Mouse (Mus musculus) CH12.LX (cell line): ENCODE data around the gene Map2k6.

Experiments used
- CTCF ChIP-seq, 2 experiments: IDR thresholded peaks in 1 of 2; conservative IDR thresholded peaks in 1 of 2; 2 replicates each; pipeline ENCODE4 v1.5.1; 2011 to 2012; ENCODE audit warnings: low read depth in 2 of 2, low read length in 2 of 2, improper control_type of control experiment in 1 of 2, inconsistent platforms in 1 of 2, mild to moderate bottlenecking in 1 of 2, moderate library complexity in 1 of 2
- HCFC1 ChIP-seq: IDR thresholded peaks from 2 replicates; pipeline ENCODE4 v1.6.1; 2012; ENCODE audit warnings: low read depth, mild to moderate bottlenecking, inconsistent platforms, low read length, improper control_type of control experiment
- MAZ ChIP-seq: IDR thresholded peaks from 2 replicates; pipeline ENCODE4 v1.6.1; 2012; ENCODE audit warnings: low read depth, mild to moderate bottlenecking, inconsistent platforms, low read length, improper control_type of control experiment, moderate library complexity
- PAX5 ChIP-seq: IDR thresholded peaks from 2 replicates; pipeline ENCODE4 v1.6.1; 2012; ENCODE audit warnings: low read length, inconsistent platforms, mixed read lengths
- POLR2A ChIP-seq: IDR thresholded peaks from 2 replicates; pipeline ENCODE4 v1.6.1; 2011; ENCODE audit warnings: low read depth, mild to moderate bottlenecking, improper control_type of control experiment, low read length
- ZMIZ1 ChIP-seq: IDR thresholded peaks from 2 replicates; pipeline ENCODE4 v1.6.1; 2012; ENCODE audit warnings: low read depth, mild to moderate bottlenecking, inconsistent platforms, low read length, improper control_type of control experiment
- ZNF384 ChIP-seq: IDR thresholded peaks from 2 replicates; pipeline ENCODE4 v1.6.1; 2012; ENCODE audit warnings: low read depth, low read length, improper control_type of control experiment, inconsistent platforms

DNA sequence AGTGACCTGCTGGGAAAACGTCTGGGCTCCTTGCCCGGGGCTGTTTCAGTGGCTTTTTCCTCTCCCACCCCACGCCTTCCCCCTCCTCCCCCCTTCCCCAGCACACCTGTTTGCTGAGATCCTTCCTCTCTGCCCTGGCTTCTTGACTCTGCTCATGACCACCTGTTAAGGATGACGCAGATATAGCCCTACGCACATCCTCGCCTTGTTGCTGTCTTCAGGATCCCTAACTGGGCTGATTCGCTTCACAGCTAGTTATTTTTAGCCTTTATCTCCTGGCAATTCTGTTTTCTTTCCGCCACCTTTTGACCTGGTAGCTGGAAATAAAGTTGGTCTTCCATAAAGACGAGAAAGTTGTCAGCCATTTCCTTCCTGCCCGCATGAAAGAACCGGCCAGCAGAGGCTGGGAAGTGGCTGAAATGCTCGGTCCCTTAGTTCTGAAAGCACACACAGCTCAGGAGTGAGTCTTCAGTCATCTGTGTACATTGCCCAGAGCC is 152.6 kb downstream of the Map2k6 start:
- TF ChIP-seq MAZ (no peak), HCFC1 (no peak), ZNF384 (no peak), ZMIZ1 (no peak), CTCF (conservative IDR thresholded peaks at IDR 0.05 in 1 of 2, IDR thresholded peaks at IDR 0.05 in 1 of 2; ENCODE audit: low read depth in 2 of 2, low read length in 2 of 2) (no peak), PAX5 (no peak), POLR2A (no peak)
